Mouse (Mus musculus) heart, postnatal 4 days (tissue): ENCODE data around the gene Znhit1. TPM values are rescaled to one million over a fixed set of nuclear protein-coding genes. Genes with fewer than 3 reads are reported as not detected.
A peak's percentile ranks its signal among the peaks of the same experiment; 100 is the strongest.

ENCODE experiments used
- DNase-seq: peaks from one replicate; pipeline ENCODE4 v3.0.0; 2021
- total RNA-seq, 2 experiments: library from RNA; stranded (reverse); gene quantifications; 2 replicates each; pipeline ENCODE4 v1.2.3; 2021

Znhit1 gene
- total RNA-seq, 2 experiments from 2014 or later, result 48.6 to 53.2 TPM

DNA sequence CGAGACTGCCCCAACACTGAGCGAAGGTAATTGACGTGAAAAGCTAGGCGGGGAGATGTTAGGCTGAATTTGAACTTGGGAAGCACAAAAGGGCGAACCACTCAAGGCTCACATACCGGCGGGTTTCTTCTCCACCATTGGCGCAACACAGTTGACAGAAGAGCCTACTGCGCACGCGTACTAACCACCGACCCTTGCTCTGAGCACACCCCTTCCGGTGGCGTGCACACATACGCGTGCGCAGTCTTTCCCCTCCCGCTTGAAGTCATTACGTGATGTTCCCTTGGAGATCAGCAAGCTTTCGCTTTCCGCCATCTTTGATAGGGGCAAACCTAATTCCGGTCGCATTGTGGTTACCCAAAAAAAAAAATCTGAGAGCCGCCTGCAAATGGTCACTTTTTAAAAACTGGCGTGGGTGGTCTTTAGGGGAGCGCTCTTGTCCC lies 1.1 kb downstream of the Znhit1 start, which contains the start of gene Plod3:
TSS of gene Plod3 (plus strand) at position 325 of the 443 bp plus-strand sequence.
- peak; percentile 96 for DNase-seq

DNA sequence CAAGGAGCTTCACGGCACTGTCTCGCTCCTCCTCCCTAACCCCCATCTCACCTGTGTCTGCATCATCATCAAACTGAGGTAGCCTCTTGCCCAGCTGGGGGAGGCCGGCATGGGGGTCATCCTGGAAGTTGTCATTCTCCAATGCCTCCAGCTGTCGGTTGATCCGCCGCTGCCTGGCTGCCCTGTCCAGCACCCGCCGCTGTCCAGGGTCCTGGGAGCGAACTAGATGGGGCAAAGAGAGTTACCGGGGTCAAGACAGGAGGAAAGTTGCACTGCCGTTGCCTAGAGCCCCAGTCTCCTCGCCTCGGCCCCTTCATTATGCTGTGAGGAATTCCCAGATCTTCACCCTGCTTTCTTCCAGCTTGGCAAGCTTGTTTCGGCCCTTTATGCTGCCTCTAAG lies 3.0 kb downstream of the Znhit1 start:
- no peak for DNase-seq

- DNase-seq, result peak; percentile 76
Observed at GRCm38 (mm10) chr5:136982338-136982930, 5.4 kb downstream of the Znhit1 start.

- DNase-seq, result no peak
Observed at GRCm38 (mm10) chr5:136980974-136981373, 6.8 kb downstream of the Znhit1 start.

GRCm38 (mm10) chr5:136979762-136980161 lies 8.1 kb downstream of the Znhit1 start:
- no peak for DNase-seq

GRCm38 (mm10) chr5:136977769-136978168 lies 10.1 kb downstream of the Znhit1 start:
- no peak for DNase-seq

DNA sequence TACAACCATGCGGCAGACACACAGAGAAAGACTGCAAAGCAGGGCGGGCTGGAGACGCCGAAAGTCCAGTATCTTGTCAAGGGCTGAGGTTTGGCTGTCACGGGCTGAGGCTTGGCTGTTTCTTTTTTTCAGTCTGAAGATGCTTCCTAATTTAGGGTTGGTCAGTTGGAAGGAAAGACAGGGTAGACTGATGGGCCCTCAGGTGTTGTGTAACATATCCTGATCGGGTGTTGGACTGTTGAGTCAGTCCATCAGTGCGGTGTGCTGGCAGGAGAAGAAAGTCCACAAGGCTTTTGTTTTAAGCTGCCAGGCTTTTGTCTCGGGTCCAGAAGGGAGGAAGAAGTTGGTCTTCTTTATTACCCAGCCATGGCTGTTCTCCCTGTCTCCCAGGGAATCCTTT lies 14.2 kb downstream of the Znhit1 start:
- no peak for DNase-seq

DNA sequence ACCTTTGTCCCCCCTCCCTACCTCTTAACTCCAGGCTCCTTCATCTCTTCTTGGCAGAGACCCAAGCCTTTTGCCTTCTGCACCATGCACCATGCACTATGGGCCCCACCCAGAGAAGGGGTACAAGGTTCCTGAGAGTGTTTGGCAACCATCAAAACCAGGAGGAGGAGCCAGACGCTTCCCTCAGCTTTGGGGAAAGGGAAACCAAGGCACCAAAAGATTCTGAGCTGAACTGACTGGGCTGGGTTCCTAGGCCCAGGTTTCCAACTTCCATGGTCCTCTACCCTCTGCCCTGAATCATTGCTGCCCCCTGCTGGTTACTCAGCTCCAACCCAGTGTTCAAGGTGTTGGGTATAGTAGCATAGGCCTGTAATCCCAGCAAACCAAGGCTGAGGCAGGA lies 17.1 kb downstream of the Znhit1 start:
- peak; percentile 84 for DNase-seq

GRCm38 (mm10) chr5:136967592-136967991 lies 20.2 kb downstream of the Znhit1 start:
- DNase-seq, result peak; percentile 83

- DNase-seq, result no peak
Observed at GRCm38 (mm10) chr5:136966861-136967455, 20.9 kb downstream of the Znhit1 start.

DNA sequence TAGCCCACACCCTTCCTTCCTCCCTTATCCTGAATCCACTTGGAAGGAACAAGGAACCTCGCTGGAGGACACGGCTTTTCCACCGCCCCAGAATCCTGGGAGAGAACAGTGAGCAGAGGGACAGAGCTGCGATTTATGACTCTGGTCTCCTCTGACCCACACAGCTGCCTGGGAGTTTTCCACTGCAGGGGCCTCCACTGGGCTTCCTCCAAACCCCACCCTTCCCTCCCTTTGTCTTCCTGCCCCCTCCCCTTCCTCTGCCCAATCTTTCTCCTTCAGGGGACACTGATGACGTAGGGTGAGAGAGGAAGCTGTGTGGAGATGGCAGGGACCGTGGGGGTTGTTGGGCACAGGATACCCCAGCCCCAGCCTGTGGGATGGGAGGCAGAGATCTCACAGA lies 21.5 kb downstream of the Znhit1 start, which contains the start of gene Cldn15:
TSS of gene Cldn15 (plus strand) at position 286 of the 400 bp plus-strand sequence.
- peak; percentile 52 for DNase-seq

DNA sequence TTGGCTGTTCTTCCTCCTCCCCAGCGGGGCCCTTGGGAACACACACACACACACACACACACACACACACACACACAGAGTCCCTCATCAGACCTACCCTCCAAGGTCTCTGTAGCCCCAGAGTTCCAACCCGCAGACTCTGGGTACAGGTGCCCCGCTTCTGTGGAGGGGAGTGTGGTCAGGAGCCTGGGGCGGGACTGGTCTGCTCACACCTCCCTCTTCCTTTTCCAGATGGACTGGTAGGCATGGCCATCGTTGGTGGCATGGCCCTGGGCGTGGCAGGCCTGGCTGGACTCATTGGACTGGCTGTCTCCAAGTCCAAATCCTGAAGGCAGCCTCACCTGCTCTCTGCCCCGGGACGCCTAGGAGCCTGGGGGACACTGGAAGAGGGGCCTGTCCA lies 22.1 kb downstream of the Znhit1 start:
- DNase-seq, result no peak

- no peak for DNase-seq
Observed at GRCm38 (mm10) chr5:136965210-136965609, 22.6 kb downstream of the Znhit1 start.

DNA sequence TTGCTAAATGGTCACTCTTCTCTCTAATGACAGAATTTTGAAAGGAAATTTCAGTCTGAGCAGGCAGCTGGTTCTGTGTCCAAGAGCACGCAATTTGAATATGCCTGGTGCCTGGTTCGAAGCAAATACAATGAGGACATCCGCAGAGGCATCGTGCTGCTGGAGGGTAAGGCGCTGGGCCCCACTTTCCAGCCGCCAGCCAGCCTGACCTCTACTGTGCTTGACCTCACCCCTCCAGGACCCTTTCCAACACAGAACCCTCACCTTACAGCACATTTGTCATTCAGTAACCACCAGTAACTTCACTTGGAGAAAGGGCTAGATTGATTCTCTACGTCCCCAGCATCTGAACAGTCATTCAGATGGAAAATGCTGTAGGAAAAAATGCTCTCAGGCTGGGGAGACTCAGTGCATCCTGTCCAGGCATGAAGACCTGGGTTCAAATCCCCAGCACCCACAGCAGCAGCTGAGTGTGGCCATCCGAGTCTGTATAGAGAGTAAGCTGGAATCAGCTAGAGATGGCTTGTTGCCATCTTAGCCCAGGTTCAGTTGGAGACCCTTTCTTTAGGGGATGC lies 24.8 kb downstream of the Znhit1 start:
- DNase-seq, result no peak

DNA sequence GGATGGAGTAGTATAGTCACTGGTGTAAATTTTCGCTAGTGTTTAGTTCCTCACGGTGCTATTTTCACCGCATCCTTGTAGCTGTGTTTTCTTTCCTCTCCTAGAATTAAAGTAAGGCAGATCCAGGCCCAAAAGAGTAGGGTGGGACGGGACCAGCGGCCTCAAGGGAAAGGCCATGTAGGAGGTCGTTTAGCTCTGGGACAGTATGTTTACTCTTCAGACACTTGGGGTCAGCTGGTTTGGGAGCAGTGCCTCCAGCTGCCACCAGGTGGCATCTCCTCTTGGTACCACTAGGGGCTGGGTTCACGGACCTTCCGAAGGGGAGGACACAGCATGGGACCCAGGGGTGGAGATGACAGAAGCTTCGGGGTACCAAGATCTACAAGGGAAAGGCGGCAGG lies 25.3 kb downstream of the Znhit1 start:
- DNase-seq, result peak; percentile 91

DNA sequence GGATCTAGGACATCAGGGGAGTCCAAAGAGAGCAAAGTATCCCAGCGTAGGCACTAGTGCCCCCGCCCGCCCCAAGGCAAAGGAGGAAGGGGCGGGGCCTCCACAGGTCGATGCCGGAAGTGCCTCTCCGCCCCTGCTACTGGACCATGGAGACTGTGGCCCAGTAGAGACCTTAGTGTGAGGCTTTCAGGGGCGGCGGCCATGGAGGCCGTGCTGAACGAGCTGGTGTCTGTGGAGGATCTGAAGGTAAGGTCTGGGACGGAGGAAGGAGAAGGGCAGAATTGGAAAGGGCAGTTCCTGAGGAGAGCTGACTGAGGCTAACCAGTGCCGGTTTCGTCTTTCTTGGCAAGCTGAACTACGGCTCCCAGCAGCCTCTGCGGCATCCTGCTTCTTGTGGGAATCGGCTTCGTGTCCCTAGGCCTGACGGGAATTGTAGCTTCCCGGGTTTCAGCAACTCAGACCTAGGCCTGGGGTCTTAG lies 25.8 kb downstream of the Znhit1 start:
- peak; percentile 90 for DNase-seq

DNA sequence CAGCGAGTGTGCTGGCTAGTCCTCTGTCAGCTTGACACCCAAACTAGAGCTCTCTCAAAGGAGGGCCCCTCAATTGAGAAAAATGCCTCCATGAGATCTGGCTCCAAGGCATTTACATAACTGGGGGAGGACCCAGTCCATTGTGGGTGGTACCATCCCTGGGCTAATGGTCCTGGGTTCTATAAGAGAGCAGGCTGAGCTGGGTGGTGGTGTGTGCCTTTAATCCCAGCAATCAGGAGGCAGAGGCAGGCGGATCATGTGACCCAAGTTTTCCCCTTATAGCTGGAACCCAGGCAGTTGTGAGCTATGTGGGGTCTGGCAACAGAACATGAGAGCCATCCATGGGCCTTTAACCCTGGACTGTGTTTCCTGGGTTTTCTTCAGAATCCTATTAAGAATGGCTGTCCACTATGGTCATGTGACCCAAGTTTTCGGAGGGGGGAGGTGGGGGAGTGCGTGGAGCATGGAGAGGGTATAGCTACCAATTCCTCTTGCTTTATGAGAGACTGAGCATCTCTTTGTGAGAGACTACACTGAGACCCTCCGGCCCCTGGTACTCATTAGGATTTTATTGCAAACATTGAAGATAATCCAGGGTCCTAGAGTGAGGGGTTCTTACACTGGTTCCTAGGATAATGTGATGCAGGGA lies 26.4 kb downstream of the Znhit1 start:
- DNase-seq, result no peak

- DNase-seq, result no peak
Observed at GRCm38 (mm10) chr5:136960053-136960452, 27.8 kb downstream of the Znhit1 start.

- DNase-seq, result no peak
Observed at GRCm38 (mm10) chr5:136958991-136959605, 28.7 kb downstream of the Znhit1 start.

- DNase-seq, result no peak
Observed at GRCm38 (mm10) chr5:136957250-136957649, 30.6 kb downstream of the Znhit1 start.

DNA sequence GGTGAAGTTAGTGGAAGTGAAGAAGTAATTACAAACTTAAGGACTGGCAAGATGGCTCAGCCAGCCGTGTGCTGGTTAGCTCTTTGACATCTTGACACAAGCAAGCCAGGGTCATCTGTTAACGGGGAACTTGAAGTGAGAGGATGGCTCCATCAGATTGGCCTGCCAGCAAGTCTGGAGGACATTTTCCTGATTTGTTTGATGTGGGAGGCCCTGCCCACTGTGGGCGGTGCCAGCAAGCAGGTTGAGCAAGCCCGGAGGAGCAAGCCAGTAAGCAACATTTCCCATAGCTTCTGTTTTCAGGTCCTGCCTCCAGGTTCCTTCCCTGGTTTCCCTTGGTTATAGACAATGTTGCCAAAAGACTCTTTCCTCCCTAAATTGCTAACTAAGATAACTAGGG lies 32.2 kb downstream of the Znhit1 start:
- DNase-seq, result no peak

- peak; percentile 40 for DNase-seq
Observed at GRCm38 (mm10) chr5:136953440-136953951, 34.3 kb downstream of the Znhit1 start.

- peak; percentile 97 for DNase-seq
Observed at GRCm38 (mm10) chr5:136953015-136953414, 34.8 kb downstream of the Znhit1 start, which contains the start of gene Fis1. Gene Fis1, plus strand, starts transcription at chr5:136953275.
